Mouse (Mus musculus) spleen, adult 2 months (tissue): ENCODE data around the gene Myocd.

Experiments
- CTCF ChIP-seq: fragments of 200-500 bp; IDR thresholded peaks from 2 replicates; pipeline ENCODE4 v1.5.1; 2011; ENCODE audit warnings: mild to moderate bottlenecking, inconsistent platforms; ENCODE audit not compliant: insufficient read depth, insufficient read length, insufficient replicate concordance; ENCODE audit errors: extremely low read depth
- POLR2A ChIP-seq: fragments of 200-500 bp; IDR thresholded peaks from 2 replicates; pipeline ENCODE4 v1.6.1; 2011; ENCODE audit warnings: low read depth, low read length, inconsistent platforms

- TF ChIP-seq POLR2A (no peak), CTCF (no peak)
Measured at GRCm38 (mm10) chr11:65275441-65275840, 5.7 kb upstream of the Myocd start.
